Mouse (Mus musculus) ovary, postnatal 36 days (tissue): ENCODE results near the gene 1700016H13Rik.

Source experiments
- DNase-seq: peaks from one replicate; pipeline ENCODE4 v3.0.0; 2022; ENCODE audit warnings: low spot score, mixed read lengths

The 1700016H13Rik gene

GRCm38 (mm10) chr5:103605707-103606106 lies 50.1 kb downstream of the 1700016H13Rik start:
- no peak for DNase-seq

GRCm38 (mm10) chr5:103603115-103603893 lies 52.5 kb downstream of the 1700016H13Rik start:
- DNase-seq = no peak

- no peak for DNase-seq
These were observed 56.9 kb downstream of the 1700016H13Rik start for GRCm38 (mm10) chr5:103598881-103599280.

- no peak for DNase-seq
These were observed 57.5 kb downstream of the 1700016H13Rik start for GRCm38 (mm10) chr5:103598264-103598663.
